Mouse (Mus musculus) limb, embryonic 11.5 days (tissue): ENCODE measurements around the gene Myd88. TPM values are rescaled to one million over a fixed set of nuclear protein-coding genes. Genes with fewer than 3 reads are reported as not detected.
A peak's percentile ranks its signal among the peaks of the same experiment; 100 is the strongest.

Experiments
- ATAC-seq: fragments of 200-750 bp; cut with Nextera tagmentation; 2 replicates; pipeline ENCODE4 v1.8.0; 2017; ENCODE audit warnings: low read depth; ENCODE audit not compliant: insufficient number of reproducible peaks, low FRiP score, low TSS enrichment
- DNase-seq: peaks from one replicate; pipeline ENCODE4 v3.0.0-alpha.2; 2015; ENCODE audit warnings: low spot score
- H3K27ac ChIP-seq: fragments of 300-500 bp; sonication (generic); replicated peaks from 2 replicates; pipeline ENCODE4 v1.5.1; 2014; ENCODE audit warnings: low read depth, mild to moderate bottlenecking, low read length
- H3K27me3 ChIP-seq: fragments of 300-500 bp; sonication (generic); 2 replicates; pipeline ENCODE4 v1.6.1; 2014; ENCODE audit warnings: mild to moderate bottlenecking, low read length, mixed read lengths; ENCODE audit not compliant: control insufficient read depth, insufficient read depth
- H3K36me3 ChIP-seq: fragments of 300-500 bp; sonication (generic); 2 replicates; pipeline ENCODE4 v1.6.1; 2014; ENCODE audit warnings: mild to moderate bottlenecking, low read length, moderate library complexity, mixed read lengths; ENCODE audit not compliant: control insufficient read depth, insufficient read depth
- H3K4me1 ChIP-seq: fragments of 300-500 bp; sonication (generic); 2 replicates; pipeline ENCODE4 v1.6.1; 2014; ENCODE audit warnings: low read length, mixed read lengths; ENCODE audit not compliant: control insufficient read depth, insufficient read depth
- H3K4me2 ChIP-seq: fragments of 300-500 bp; sonication (generic); 2 replicates; pipeline ENCODE4 v1.6.1; 2014; ENCODE audit warnings: low read depth, mild to moderate bottlenecking, moderate library complexity; ENCODE audit not compliant: severe bottlenecking
- H3K4me3 ChIP-seq: fragments of 300-500 bp; sonication (generic); 2 replicates; pipeline ENCODE4 v1.5.1; 2014; ENCODE audit warnings: low read depth, low read length
- H3K9ac ChIP-seq: fragments of 300-500 bp; sonication (generic); 2 replicates; pipeline ENCODE4 v1.6.1; 2014; ENCODE audit warnings: mild to moderate bottlenecking, low read length
- H3K9me3 ChIP-seq: fragments of 300-500 bp; sonication (generic); 2 replicates; pipeline ENCODE4 v1.6.1; 2016; ENCODE audit warnings: low read length; ENCODE audit not compliant: control insufficient read depth
- WGBS: fragments of 180-500 bp; shearing (Covaris S2); extraction: QIAGEN DNeasy Blood & Tissue Kit; methylation state at CpG from one replicate; pipeline ENCODE4 v1.1.7; 2014; 5-methylcytosine and 5-hydroxymethylcytosine counted together
- polyA plus RNA-seq: library from polyadenylated mRNA; unstranded; fragments of >200 nt; fragmentation: Nextera tagmentation; extraction: Ambion mirVana; gene quantifications from 2 replicates; pipeline ENCODE4 v1.2.1, GENCODE M21; 2014

The Myd88 gene
- polyA plus RNA-seq: 9.5 and 10.6 TPM in 2 replicates

DNA sequence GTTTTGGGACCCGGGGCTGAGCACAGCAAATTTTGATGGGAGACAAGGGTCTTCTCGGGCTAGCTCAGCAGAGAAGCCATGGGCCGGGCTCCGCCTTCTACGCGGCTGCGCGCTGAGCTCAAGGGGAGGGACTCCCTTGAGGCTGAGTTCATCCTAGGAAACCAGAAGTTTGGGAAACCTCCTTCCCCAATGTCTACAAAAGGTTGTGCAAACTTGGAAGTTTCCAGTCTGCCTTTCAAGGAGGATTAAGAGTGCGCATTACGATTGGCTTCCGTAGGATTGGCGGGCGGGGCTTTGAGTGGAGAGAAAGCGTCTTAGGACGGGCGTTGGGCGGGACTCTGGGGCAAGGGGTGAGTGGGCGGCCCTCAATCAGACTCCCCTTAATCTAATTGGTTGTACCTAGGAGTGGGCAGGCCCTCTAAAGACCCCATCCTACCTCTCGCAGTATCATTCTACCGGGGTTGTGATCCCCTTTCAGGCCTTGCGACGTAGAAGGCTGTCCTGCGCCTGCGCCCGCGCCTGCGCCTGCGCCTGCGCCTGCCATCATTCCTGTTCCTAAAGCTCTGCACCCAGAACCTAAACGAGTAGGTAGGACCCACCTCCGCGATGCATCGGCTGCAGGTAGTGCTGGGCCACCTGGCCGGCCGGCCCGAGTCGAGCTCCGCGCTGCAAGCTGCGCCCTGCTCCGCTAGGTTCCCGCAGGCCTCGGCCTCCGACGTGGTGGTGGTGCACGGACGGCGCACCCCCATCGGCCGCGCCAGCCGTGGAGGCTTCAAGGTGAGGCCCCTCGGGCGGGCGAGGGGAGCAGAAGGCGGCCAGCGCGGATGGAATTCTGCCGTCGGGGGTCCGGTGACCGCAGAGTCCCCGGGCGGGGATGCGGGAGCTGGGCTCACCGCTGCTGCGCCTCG, at the start of gene Myd88:
Myd88 (minus strand) TSS at position 503 of the 908 bp plus-strand sequence.
- peak; percentile 97 for ATAC-seq
- Histone ChIP-seq H3K4me2 (peak within 1 kb of the TSS; percentile 77), H3K27ac (peak within 1 kb of the TSS; percentile 63), H3K36me3 (peaks cover 3% of the 10 kb centered on the region; the same call in 1 of the 2 replicates), H3K4me3 (peak within 1 kb of the TSS; percentile 70), H3K4me1 (peaks cover 11% of the 10 kb centered on the region; the same call in 1 of the 2 replicates), H3K9me3 (no peaks in the 10 kb centered on the region), H3K9ac (peak within 1 kb of the TSS; percentile 78), H3K27me3 (0 out of 2 replicates have a peak, but pooled peaks cover 2% of the 10 kb centered on the region)
- WGBS: under 1% methylated on average over 68 of the region's 68 CpGs
- DNase-seq: peak; percentile 92

GRCm38 (mm10) chr9:119390214-119390613, 49.0 kb upstream of the Myd88 start:
- H3K4me3 ChIP-seq: no peak overlapping the region
- no peaks in the 10 kb centered on the region; the same call in 1 of the 2 replicates for H3K36me3 ChIP-seq
- no peaks in the 10 kb centered on the region for H3K27me3 ChIP-seq

GRCm38 (mm10) chr9:119388956-119389355, 47.7 kb upstream of the Myd88 start:
- no peaks in the 10 kb centered on the region for H3K27me3 ChIP-seq
- no peaks in the 10 kb centered on the region for H3K4me1 ChIP-seq
- no peaks in the 10 kb centered on the region for H3K9me3 ChIP-seq
- H3K4me2 ChIP-seq: no peak overlapping the region
- H3K9ac ChIP-seq: no peak overlapping the region
- no peak overlapping the region for H3K4me3 ChIP-seq
- H3K27ac ChIP-seq: no peak overlapping the region
- no peak for ATAC-seq
- peak; percentile 70 for DNase-seq
- no peaks in the 10 kb centered on the region; the same call in 1 of the 2 replicates for H3K36me3 ChIP-seq
- WGBS: 48% methylated on average over 5 of the region's 5 CpGs

More at GRCm38 (mm10) chr9:119390214-119390613, 49.0 kb upstream of the Myd88 start:
- Histone ChIP-seq H3K4me1 (no peaks in the 10 kb centered on the region), H3K9me3 (no peaks in the 10 kb centered on the region), H3K9ac (no peak overlapping the region), H3K27ac (no peak overlapping the region), H3K4me2 (no peak overlapping the region)
- 84% methylated on average over 2 of the region's 2 CpGs for WGBS
- DNase-seq: no peak
- no peak for ATAC-seq

DNA sequence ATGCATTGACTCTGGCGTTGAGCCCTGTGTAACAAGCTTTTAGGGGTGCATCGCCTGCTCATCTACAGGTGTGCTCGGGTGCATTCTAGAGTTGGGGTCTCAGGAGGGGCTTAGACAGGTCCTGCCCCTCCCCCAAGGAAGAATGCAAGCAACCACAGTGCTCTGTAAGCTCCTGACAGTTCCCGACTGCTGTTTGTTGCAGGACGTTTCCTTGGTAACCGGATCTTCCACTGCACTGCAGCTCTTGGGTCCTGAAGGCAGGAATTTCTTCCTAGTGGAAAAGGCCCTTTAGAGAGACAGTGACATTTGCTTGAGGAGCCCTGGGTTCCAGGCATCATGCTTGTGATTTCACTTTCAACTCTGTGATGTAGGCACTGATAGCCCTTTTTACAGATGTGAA, 41.4 kb upstream of the Myd88 start:
- WGBS: 78% methylated on average over 6 of the region's 6 CpGs
- Histone ChIP-seq H3K36me3 (no peaks in the 10 kb centered on the region), H3K4me3 (no peak overlapping the region), H3K9me3 (no peaks in the 10 kb centered on the region), H3K9ac (no peak overlapping the region), H3K27me3 (no peaks in the 10 kb centered on the region), H3K27ac (no peak overlapping the region), H3K4me1 (no peaks in the 10 kb centered on the region), H3K4me2 (no peak overlapping the region)
- no peak for DNase-seq
- ATAC-seq: no peak

- no peak for DNase-seq
- ATAC-seq: no peak
- Histone ChIP-seq H3K36me3 (no peaks in the 10 kb centered on the region), H3K27ac (no peak overlapping the region), H3K4me1 (no peaks in the 10 kb centered on the region), H3K9ac (no peak overlapping the region), H3K4me2 (no peak overlapping the region), H3K27me3 (no peaks in the 10 kb centered on the region), H3K4me3 (no peak overlapping the region), H3K9me3 (no peaks in the 10 kb centered on the region)
- 89% methylated on average over 4 of the region's 4 CpGs for WGBS
Observed at GRCm38 (mm10) chr9:119378231-119378630, 37.0 kb upstream of the Myd88 start.

DNA sequence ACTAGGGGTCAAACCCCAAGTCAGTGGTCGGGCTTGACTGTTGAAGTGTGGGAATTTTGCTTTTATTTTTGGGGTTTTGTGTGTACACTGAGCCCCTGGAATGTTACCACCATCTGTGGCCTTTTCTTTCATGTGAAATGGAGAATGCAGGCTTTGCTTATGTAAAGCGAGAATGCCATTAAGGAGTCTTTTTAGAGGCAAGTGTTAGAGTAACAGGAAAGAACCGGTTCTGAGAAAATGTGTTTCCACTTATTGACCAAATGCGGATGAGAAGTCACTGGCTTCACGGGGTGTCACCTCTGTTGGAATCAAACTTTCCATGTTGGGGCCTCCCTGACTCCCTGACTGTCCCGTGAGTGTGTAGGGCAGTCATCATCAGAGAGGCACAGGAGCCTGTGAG, 34.3 kb upstream of the Myd88 start:
- H3K4me1 ChIP-seq: no peaks in the 10 kb centered on the region
- no peak overlapping the region for H3K4me2 ChIP-seq
- H3K27me3 ChIP-seq: no peaks in the 10 kb centered on the region
- ATAC-seq: no peak
- H3K4me3 ChIP-seq: no peak overlapping the region
- no peak for DNase-seq
- no peaks in the 10 kb centered on the region for H3K9me3 ChIP-seq
- WGBS: 55% methylated on average over 6 of the region's 6 CpGs
- H3K36me3 ChIP-seq: no peaks in the 10 kb centered on the region
- H3K9ac ChIP-seq: no peak overlapping the region
- 0 out of 2 replicates have a peak overlapping the region, but pooled peaks have one; percentile 8 for H3K27ac ChIP-seq

- Histone ChIP-seq H3K9ac (no peak overlapping the region), H3K36me3 (no peaks in the 10 kb centered on the region), H3K4me1 (no peaks in the 10 kb centered on the region), H3K27ac (no peak overlapping the region), H3K27me3 (no peaks in the 10 kb centered on the region), H3K4me2 (no peak overlapping the region), H3K9me3 (no peaks in the 10 kb centered on the region), H3K4me3 (no peak overlapping the region)
- 72% methylated on average over 3 of the region's 3 CpGs for WGBS
- ATAC-seq (no peak), DNase-seq (no peak)
Observed at GRCm38 (mm10) chr9:119375008-119375407, 33.8 kb upstream of the Myd88 start.

DNA sequence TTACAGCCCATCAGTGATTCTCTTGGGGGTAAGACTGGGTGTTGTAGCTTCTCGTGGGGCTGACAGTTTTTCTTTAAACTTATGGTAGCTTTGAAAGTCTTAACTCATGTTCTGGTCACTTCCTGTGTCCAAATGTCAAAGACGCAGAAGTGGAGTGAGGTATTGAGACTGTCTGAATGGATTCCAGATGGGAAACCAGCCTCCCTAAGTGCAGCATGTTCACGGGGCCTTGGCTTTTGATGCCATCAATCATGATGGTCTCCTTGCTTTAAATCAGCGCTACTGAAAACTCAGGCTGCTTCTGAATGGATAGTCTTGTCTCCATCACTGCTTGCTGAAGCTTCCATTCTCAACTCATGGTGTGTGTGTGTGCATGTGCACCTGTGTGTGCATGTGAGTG, 30.0 kb upstream of the Myd88 start:
- Histone ChIP-seq H3K4me3 (no peak overlapping the region), H3K9me3 (no peaks in the 10 kb centered on the region), H3K27ac (no peak overlapping the region), H3K9ac (no peak overlapping the region), H3K36me3 (no peaks in the 10 kb centered on the region), H3K4me2 (no peak overlapping the region), H3K27me3 (no peaks in the 10 kb centered on the region), H3K4me1 (no peaks in the 10 kb centered on the region)
- ATAC-seq: no peak
- no peak for DNase-seq
- 25% methylated on average over 4 of the region's 4 CpGs for WGBS
